Mouse (Mus musculus): ENCODE results near the gene Olfr1297. TPM values are rescaled to one million over a fixed set of nuclear protein-coding genes. Genes with fewer than 3 reads are reported as not detected.

Olfr1297 gene
- total RNA-seq (2021): not detected

DNA sequence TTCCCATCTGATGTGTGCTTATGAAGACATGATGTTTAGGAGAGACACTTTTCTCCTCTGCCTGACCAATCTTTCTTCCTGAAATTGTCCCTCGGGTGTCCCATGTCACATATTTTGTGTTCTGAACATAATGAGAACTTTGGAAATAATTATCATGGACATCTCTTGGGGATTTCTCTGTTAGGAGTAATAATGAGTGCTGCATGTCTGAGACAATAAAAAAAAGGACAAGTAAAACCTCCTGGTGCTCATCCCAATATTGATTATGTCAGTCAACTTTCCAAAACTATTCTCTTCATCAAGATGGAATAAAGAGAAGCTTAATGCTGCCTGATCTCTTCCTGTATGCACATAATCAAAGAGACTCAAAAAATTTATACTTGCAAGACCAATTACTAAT is at the start of gene Olfr1297:
TSS of gene Olfr1297 (minus strand) at position 101 of the 400 bp plus-strand sequence.
- no peak for DNase-seq (ENCODE audit: extremely low spot score in 1 of 2, low spot score in 2 of 2)

GRCm38 (mm10) chr2:111661119-111661518 is 34.8 kb upstream of the Olfr1297 start, which contains the start of gene Olfr1299:
Olfr1299 (plus strand) TSS chr2:111661419.
- DNase-seq (ENCODE audit: extremely low spot score in 1 of 2, low spot score in 2 of 2): no peak
- intact Hi-C loops (cut with DNase I): no loop called here

More for the DNA sequence above, at the start of gene Olfr1297:
- intact Hi-C loops (cut with DNase I): no loop called here

DNA sequence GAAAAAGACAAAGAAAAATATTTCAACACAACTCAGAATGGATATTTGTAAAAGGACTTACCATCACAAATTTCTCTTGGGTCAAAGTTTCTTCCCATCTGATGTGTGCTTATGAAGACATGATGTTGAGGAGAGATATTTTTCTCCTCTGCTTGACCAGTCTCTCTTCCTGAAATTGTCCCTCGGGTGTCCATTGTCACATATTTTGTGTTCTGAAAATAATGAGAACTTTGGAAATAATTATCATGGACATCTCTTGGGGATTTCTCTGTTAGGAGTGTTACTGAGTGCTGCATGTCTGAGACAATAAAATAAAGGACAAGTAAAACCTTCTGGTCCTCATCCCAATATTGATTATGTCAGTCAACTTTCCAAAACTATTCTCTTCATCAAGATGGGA is 22.8 kb upstream of the Olfr1297 start, which contains the start of gene Olfr1298:
TSS of gene Olfr1298 (minus strand) at position 101 of the 400 bp plus-strand sequence.
- no peak for DNase-seq (ENCODE audit: extremely low spot score in 1 of 2, low spot score in 2 of 2)
- intact Hi-C loops (cut with DNase I): no loop called here

DNA sequence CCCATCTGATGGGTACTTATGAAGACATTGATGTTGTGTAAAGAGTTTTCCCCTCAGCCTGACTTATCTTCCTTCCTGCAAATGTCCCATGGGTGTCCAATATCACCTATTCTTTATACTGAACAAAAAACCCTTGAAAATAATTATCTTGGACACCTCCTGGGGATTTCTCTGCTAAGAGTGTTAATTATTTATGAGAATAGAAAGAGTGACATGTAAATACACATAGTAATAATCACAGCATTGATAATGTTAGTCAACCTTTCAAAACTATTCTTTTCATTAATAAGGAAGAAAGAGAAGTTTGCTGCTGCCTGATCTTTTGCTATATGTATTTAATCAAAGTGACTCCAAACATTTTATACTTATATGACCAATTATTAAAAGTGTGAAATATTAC is 56.7 kb downstream of the Olfr1297 start, which contains the start of gene Olfr1295:
TSS of gene Olfr1295 (minus strand) at position 101 of the 400 bp plus-strand sequence.
- DNase-seq (ENCODE audit: extremely low spot score in 1 of 2, low spot score in 2 of 2): no peak
- intact Hi-C loops (cut with DNase I): no loop called here

Other genes with a start within 250 kb of the Olfr1297 start
- not detected for gene Olfr1286, start 203.4 kb downstream of the Olfr1297 start, total RNA-seq (2021)
- not detected for gene Olfr1287, start 177.4 kb downstream of the Olfr1297 start, total RNA-seq (2021)
- gene Olfr1288, start 152.4 kb downstream of the Olfr1297 start, total RNA-seq (2021): not detected
- not detected for gene Olfr1289, start 145.7 kb downstream of the Olfr1297 start, total RNA-seq (2021)
- gene Olfr1290, start 132.7 kb downstream of the Olfr1297 start, total RNA-seq (2021): not detected
- gene Olfr1291-ps1, start 129.3 kb downstream of the Olfr1297 start, total RNA-seq (2021): not detected
- gene Olfr1293-ps, start 101.3 kb downstream of the Olfr1297 start, total RNA-seq (2021): not detected
- gene Olfr1294, start 86.2 kb downstream of the Olfr1297 start, total RNA-seq (2021): not detected
- not detected for gene Olfr1295, start 56.8 kb downstream of the Olfr1297 start, total RNA-seq (2021)
- not detected for gene Olfr1298, start 22.7 kb upstream of the Olfr1297 start, total RNA-seq (2021)
- gene Olfr1299, start 34.9 kb upstream of the Olfr1297 start, total RNA-seq (2021): not detected
- not detected for gene Olfr1301, start 124.5 kb upstream of the Olfr1297 start, total RNA-seq (2021)
- not detected for gene Olfr1302, start 150.9 kb upstream of the Olfr1297 start, total RNA-seq (2021)
- not detected for gene Olfr1303, start 193.8 kb upstream of the Olfr1297 start, total RNA-seq (2021)